Mouse (Mus musculus): Measurements from ENCODE around the gene Phtf1.

Phtf1 gene

DNA sequence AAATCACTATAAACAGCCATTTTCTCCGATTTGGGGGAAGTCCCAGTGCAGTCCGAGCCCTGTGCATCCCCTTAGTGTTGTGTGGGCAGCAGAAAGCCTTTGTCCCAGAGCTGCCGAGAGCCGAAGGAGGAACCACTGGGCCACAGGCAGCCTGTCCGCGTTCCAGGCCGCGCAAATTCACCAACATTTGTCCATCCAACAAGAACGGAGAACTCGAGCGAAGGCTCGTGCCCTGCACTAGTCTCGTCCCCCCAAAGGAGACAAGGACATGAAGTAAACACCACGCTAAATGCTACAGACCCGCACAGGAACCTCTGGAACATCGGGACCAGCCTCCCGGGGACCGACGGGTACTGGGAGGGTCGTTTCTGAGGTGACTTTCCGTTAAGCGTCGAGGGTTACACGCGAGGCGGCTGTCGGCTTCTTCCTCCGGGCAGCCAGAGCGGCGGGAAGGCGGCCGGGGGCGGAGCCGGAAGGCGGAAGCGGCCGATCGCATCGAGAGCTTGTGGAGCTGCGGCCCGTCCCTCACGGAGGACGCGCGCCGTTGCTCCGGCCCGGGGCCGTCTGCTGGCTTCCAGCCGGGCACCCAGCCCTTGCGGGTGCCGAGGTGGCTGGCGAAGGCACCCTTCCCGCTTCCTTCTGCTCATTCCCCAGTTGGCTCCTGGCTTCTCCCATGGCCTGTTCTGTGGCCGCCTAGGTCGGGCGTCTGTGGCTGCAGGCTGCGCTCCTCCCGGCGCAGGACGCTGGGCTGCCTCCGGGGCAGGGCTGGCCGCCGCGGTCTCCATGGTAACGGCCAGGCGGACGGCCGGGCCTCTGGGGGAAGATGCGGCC lies at the start of gene Phtf1:
Phtf1 (plus strand) TSS at position 250 of the 831 bp plus-strand sequence.
- DNase-seq (ENCODE audit: low spot score), result peak; percentile 89

- DNase-seq (ENCODE audit: low spot score), result no peak
These were observed 47.8 kb upstream of the Phtf1 start for GRCm38 (mm10) chr3:103920094-103920493.

DNA sequence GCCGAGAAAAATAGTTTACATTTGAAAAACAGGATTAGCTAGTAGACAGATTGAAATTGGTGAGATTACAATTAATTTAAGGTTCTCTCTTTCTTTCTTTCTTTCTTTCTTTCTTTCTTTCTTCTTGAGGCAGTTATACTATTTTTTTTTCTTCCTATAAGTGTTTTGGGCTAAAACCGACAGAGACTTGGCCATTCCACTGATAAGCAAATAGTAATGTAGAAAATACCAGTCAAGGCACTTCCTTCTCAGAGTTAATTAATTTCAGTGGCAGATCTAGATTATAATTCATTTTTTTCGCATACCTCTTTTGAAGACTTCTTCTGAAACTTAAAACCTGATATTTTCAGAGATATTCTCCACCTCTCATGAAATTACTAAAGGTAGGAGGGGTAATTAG lies 42.6 kb upstream of the Phtf1 start:
- no peak for DNase-seq (ENCODE audit: low spot score)

DNA sequence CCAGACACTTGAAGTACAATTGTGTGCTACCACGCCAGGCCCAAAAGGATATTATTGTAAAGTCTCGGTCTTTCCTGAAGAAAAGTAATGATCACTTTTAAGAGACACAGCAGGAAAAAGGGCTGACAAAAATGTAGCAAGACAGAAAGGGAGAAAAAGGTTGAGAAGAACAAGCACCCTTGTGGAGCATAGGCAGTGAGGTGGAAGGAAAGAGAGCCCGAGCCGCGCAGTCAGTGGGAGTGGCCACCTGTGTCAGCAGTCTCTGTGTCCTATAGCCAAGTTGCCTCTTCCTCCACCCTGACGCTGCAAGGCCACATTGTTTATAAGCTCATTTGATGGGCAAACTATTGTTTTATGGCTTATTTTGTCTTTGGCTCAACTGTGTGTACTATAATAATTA lies 40.4 kb upstream of the Phtf1 start:
- DNase-seq (ENCODE audit: low spot score), result no peak

GRCm38 (mm10) chr3:103944794-103945562 lies 22.9 kb upstream of the Phtf1 start:
- no peak for DNase-seq (ENCODE audit: low spot score)

DNA sequence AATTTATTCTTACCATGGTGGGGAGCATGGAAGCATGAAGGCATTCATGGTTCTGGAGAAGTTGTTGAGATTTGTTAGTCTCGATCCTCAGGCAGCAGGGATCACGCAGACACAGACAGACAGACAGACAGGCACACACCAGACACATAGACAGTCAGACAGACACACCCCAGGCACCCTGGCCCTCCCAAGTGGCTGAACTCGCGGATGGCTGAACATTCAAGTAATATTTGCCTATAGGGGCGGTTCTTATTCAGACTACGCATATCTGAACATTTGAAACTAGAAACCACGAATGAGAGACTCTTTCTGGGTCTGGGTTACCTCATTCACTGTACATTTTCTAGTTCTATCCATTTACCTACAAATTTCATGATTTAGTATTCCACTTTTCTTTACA lies 19.2 kb upstream of the Phtf1 start:
- DNase-seq (ENCODE audit: low spot score), result no peak

- DNase-seq (ENCODE audit: low spot score), result no peak
These were observed 7.3 kb upstream of the Phtf1 start for GRCm38 (mm10) chr3:103960622-103961021.

DNA sequence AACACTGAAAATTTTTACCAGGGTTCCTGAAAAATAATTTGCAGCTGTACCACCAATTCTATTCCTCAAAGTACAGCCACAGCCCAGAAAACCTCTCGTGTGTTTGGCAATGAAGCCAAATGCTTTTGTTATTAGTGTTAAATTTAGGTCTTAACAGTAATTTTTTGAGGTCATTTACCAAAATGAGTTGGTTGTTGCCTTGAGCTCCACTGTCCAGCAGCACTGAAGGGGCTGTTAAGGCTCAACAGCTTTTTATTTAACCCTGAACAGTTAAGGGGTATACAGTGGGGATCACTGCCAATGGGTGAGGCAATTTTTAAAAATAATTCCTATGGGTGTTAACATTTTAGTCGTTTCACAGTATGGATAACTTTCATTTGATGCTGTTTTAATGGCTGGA lies 679 bp upstream of the Phtf1 start:
- DNase-seq (ENCODE audit: low spot score), result no peak

DNA sequence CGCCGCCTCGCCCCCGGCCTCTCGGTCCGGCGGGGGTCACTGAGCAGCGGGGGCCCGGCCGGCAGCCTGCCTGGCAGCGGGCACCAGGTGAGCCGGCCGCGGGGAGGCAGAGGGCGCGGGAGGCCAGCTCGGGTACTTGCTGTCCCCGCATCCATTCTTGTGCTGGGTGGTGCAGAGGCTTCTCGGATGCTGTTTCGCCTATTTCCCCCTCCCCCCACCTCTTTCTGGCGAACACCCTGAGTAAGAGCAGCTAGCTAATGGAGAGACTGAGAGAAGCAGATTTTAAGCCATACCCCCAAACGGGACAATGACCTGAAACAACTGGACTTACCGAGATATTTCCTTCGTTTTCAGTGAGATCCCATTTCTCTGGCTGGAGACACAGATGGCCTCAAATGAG lies 791 bp downstream of the Phtf1 start:
- no peak for DNase-seq (ENCODE audit: low spot score)

GRCm38 (mm10) chr3:103971157-103971556 lies 3.2 kb downstream of the Phtf1 start:
- no peak for DNase-seq (ENCODE audit: low spot score)

GRCm38 (mm10) chr3:103984556-103984955 lies 16.6 kb downstream of the Phtf1 start:
- no peak for DNase-seq (ENCODE audit: low spot score)

DNA sequence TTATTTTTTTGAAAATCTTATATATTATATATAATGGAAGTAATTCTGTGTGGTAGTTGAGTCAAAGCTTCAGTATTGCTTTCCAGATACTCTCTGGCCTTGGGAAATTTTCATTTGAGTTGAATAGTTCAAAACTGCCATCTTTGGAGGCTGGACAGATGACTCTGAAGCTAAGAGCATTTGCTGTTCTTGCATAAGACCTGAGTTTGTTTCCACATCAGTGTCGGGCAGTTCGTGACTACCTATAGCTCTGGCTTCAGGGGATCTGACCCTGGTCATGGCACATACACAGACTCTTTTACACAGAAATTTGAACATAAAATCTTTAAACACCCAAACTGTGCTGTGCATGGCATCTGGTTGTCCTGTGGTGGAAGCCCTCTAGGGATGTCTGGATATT lies 17.3 kb downstream of the Phtf1 start:
- no peak for DNase-seq (ENCODE audit: low spot score)

DNA sequence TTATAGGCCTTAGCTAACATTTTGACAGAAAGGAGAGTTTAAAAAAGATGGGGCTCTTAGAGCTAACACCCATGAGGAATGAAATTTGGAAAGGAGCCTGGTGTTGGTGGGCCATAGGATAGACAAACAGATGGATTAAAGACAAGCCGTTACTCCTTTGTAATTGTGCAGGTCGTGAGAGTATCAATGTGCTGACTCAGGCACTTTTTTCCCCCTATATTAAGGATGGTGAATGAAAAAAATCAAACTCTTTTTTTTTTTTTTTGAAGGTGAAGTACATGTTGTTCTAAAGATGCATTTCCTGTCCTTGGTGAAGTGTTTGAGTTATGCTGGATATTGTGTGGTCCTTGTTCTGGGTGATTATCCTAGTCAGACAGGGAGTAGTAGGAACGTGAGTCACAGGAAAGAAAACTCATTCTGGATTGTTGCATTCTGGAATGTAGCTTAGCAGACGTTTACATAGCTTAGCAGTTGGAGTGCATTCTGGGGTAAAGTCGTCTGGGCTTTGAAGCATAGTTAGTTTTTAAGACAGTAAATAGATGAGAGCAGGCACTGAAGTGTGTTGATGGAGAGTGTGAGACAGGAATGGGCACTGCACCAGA lies 20.0 kb downstream of the Phtf1 start:
- no peak for DNase-seq (ENCODE audit: low spot score)

GRCm38 (mm10) chr3:103989352-103989751 lies 21.4 kb downstream of the Phtf1 start:
- no peak for DNase-seq (ENCODE audit: low spot score)

GRCm38 (mm10) chr3:103991271-103991670 lies 23.4 kb downstream of the Phtf1 start:
- DNase-seq (ENCODE audit: low spot score), result no peak

GRCm38 (mm10) chr3:103998724-103999123 lies 30.8 kb downstream of the Phtf1 start:
- no peak for DNase-seq (ENCODE audit: low spot score)

DNA sequence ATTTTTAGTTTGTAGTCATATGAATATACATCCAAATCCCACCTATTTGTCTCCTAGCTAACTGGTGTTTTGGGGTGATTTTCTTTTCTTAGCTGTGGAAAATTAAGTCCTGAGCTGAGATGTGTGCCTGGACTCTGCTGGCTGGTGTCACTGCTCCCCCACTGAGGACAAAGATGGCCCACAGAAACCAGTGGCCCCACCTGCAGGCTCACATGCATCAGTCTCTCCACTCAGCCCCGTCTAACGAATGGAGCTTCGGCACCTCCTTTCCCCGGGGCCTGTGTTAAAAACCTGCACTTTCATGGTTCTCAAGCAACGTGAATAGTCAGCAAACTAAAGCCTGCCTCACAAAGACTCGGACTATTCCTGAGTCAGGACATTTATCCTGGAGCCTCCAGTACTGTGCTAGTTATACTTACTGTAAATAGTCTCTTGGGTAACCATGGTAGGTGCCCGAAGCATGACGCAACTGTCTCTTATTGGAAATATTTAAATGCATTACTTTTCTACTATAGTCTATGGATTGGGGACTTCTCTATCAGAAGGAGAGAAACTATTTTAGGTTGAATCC lies 39.1 kb downstream of the Phtf1 start:
- no peak for DNase-seq (ENCODE audit: low spot score)

DNA sequence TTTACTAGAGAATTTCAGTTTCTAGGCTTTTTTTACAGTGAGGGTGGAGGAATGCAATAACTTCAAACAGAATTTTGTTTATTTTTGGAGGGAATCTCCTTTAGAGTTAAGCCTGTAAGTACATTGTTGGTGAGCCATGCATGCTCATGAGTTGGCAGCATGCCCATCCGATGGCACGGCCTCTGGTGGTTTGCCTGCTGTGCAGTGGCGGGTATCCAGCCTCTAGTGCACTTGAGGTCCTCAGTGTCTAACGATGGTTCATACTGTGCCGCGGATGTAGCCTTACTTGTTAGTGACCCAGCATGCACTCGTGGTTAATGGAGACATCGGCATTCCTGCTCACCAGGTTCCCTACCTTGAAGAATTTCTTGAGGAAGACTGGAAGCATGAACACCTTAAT lies 39.6 kb downstream of the Phtf1 start:
- peak; percentile 23 for DNase-seq (ENCODE audit: low spot score)

GRCm38 (mm10) chr3:104009924-104010662 lies 42.2 kb downstream of the Phtf1 start:
- no peak for DNase-seq (ENCODE audit: low spot score)

DNA sequence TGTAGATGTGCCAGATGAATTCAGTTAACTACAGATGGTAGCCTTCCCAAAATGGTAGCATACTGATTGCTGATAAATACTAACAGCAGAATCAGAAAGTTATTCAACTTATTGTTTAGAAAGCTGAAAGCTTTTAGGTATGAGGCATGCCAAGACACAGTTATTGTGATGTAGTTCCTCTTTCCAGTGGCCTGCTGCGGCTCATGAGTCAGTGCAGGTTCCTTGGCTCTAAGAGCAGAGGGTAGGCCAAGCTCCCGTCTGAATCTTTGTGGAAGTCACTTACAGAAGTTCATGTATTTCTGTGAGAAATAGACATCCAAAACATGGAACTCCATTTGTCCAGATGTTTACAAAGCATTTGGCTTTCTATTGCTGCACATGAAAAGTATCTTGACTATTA lies 44.1 kb downstream of the Phtf1 start:
- no peak for DNase-seq (ENCODE audit: low spot score)

DNA sequence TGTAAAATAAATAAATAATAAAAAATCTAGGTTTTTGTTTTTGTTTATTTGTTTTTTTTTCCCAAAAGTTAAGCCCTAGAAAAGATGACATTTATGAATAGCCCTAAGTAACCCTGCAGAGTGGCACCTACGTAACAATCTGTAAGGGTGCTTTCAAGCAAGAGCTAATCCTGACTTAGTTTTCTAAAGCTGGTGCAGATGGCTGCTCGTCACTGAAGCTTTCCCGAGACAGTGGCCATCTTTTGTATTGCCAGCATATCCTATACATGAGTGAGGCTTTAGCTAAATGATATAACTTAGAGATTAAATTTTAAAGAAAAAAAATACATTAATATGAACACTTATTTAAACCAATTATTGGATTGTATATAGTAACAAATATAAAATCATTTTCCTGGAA lies 50.0 kb downstream of the Phtf1 start:
- no peak for DNase-seq (ENCODE audit: low spot score)

DNA sequence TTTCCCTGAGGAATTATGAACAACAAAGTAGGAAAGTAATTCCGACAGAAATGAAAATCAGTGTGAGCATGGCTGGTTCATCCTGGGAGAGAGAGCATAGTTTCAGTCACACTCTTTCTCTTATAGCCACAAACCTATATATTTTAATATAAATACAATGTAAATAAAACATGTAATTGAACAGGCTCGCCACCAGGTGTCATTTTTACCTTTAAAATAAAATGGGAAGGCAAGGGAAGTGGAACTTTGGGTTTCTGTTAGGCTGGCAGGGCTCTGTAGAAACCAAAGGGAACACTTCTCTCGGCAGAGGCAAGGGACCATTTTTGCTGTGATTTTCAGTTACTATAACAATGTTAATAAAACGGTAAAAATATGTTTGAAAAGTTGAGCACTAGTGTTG lies 51.5 kb downstream of the Phtf1 start:
- no peak for DNase-seq (ENCODE audit: low spot score)
